Mouse (Mus musculus): ENCODE measurements around the gene Phactr2. TPM values are rescaled to one million over a fixed set of nuclear protein-coding genes. Genes with fewer than 3 reads are reported as not detected.

The Phactr2 gene
- total RNA-seq, 2 experiments from 2014 or later = 8.3 to 9.3 TPM

DNA sequence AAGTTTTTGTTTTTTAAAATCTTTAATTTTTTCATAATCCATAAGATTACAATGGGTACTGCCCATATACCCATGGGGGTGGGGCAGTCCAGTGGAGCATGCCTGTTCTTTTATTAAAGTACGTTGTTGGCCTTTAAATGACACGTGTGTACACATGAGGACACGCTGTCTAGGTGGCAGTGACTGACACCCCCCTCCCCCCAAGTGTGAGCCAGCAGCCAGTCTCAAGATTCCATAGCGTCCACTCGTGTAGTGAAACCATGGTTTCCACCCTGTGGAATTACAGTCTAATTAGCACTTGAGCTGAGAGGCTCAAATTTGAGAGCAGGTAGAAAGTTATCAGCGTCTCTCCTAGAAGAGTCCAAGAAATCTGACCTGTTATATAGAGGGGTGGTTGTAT, 22.6 kb downstream of the Phactr2 start:
- ATAC-seq (replicated peaks; ENCODE audit: low FRiP score, poor library complexity, severe bottlenecking) = no peak

DNA sequence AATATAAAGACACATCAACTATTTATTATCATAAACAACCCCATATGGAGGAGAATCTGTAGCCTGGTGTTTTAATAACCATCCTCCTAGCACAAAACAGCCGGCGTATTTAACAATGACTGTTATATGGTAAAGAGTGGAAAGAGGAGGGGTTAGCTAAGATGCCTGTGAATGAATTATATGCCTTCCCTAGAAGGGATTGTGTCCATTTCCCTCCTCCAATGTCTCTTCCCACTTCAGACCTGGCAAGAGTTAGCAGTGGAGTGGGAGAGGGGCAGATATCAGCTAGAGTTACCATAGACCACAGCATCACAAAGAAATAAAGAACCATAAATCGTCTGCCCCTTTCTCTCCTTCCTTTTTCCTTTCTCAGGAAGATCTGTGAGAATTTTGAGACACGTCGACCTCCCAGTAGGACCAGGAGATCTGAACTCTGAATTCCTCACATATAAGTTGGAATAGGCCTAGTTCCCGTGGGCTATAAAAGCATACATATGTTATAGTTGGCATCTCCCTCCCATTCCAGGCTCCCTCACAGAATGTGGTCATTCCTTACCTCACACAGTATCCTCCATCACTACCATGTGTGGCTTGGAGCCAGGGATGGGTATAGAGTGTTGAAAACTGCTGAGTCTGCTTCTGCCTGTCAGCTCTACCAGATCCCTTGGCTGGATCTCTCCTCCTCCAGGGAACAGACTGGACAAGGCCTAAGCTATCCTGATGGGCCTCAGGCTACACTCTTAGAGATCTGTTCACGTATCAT, 25.7 kb downstream of the Phactr2 start:
- no peak for ATAC-seq (replicated peaks; ENCODE audit: low FRiP score, poor library complexity, severe bottlenecking)

DNA sequence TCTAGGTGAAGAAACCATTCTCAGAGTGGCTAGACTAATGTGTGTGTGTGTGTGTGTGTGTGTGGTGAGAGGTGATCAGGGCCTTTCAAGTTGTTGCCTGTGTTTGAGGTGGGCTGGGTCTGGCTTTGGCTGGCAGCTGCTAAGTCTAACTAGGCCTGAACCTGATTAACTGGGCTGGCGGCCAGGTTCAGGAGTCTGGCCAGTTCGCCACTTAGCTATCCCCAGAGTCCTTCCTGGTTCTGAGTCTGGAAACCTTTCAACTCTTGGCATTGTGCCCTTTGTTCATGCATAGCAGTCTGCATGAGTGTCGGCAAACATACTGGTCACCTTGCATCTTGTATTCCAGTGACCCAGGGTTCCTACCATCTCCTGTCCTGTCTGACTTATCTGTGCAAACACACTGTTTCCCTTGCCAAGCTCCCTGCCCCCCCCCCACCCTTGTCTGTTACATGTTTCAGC, 27.4 kb downstream of the Phactr2 start:
- ATAC-seq (replicated peaks; ENCODE audit: low FRiP score, poor library complexity, severe bottlenecking) = no peak

DNA sequence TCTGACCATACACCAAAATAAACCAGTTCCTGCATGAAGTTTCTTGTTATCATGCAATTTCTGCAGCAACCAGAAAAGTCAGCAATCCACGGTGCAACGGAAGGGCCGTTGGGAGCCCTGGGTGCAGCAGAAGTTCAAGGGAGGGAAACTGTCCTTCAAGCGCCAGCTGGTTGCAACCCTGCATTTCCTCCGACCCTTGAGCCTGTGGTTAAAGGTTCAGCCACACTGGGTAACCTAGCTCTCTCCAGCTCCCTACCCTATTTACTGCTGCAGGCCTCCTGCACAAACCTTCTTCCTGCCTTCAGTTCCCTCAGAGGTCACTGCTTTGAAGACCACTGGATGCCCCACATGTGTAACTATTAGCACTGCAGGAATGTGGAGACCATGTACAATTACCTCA, 30.0 kb downstream of the Phactr2 start:
- no peak for ATAC-seq (replicated peaks; ENCODE audit: low FRiP score, poor library complexity, severe bottlenecking)

DNA sequence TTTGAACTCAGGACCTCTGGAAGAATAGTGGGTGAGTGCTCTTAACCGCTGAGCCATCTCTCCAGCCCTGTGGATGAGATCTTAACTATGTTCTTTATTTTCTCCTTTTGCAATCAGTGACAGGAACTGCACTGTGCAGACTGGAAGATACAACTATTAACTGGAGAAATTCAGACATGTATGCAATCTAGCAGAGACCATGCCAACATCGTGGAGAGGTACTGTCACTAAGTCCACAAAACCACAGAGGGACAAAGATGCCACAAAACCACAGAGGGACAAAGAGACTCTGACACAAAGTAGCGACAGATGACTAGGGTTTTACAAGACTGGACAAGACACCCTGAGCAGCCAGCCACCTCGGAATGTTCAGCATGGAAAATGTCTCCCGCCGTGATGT, 30.6 kb downstream of the Phactr2 start:
- no peak for ATAC-seq (replicated peaks; ENCODE audit: low FRiP score, poor library complexity, severe bottlenecking)

DNA sequence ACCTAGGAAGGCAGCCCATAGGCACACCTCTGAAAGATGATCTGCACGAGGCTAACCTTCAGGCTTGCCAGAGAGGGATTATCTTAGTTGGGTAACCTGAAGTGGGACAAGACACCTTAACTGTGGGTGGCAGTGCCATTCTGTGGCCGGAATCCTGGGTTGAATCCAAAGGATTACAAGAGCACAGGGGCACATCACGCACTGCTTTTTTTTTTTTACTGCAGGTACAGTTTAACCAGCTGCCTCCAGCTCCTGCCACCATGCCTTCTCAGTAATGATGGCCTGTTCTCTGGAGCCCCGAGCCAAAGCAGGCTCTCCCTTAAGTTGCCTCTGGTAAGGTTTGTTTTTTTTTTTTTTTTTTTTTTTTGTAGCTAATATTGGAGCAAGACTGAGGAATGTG, 33.9 kb downstream of the Phactr2 start:
- ATAC-seq (replicated peaks; ENCODE audit: low FRiP score, poor library complexity, severe bottlenecking) = no peak

DNA sequence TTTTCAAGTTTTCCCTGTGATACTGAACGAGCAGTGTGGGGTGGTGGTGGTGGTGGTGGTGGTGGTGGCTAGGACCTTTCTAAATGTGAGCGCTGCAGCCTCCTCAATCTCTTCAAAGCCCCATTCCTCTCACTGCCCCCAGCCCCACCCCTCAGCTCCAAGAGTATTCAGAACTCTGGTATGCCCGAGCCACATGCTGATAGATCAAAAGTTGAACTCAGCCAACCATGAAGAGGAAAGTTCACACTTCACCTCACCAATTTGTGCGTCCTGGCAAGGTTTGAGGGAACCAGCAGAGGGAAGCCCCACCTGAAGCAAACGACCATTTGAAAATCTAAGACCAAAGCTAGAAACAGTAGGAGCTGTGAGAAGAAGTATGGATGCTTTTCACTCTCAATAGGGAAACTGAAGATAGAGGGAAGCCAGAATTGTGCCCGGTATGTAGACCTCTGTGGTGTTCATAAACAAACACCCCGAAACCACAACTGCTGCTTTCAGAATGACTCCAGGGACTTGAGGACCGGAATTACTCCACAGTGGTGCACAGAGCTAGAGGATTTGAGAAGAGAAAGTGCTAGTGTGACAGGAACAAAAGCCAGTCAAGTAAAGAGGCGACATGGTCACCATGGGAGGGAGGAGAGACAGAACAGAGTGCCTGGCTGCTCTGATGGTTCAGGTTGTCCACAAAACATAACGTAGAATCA, 35.9 kb downstream of the Phactr2 start:
- no peak for ATAC-seq (replicated peaks; ENCODE audit: low FRiP score, poor library complexity, severe bottlenecking)

DNA sequence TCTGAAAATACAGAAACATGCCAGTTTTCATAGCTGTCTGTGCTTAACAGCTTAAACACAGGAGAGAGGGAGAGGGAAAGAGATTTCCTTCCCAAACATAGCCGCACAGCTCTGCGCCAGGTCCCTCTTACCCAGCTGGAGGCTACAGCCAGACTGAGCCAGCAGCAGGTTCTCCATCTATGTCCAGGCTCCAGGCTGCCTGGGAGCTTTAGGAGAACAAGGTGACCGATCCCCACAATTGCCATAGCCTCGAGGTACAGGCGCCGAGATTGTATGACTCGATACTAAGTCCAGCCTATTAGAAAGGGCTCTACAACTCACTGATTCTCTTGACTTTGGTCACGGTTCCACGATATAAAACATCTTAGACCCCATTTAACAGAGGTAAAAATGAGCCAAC, 37.2 kb downstream of the Phactr2 start:
- no peak for ATAC-seq (replicated peaks; ENCODE audit: low FRiP score, poor library complexity, severe bottlenecking)

DNA sequence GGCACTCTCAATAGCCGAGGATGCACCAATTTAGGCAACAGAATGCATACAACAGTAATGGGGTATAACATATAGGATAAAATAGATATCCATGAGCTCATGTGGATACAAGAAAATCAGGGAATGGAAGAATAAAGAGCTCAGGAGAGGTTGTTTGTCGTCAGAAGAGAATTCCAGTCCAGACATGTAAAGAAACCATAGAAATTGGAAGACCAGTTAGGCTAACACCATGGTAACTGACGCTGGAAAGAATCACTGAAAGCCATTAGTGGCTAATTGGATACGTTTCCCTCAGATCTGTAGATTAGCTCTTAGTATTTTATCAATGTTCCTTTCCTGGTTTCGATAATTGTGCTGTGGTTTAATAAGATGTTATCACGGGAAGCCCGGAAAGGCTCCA, 41.2 kb downstream of the Phactr2 start:
- ATAC-seq (replicated peaks; ENCODE audit: low FRiP score, poor library complexity, severe bottlenecking) = no peak

DNA sequence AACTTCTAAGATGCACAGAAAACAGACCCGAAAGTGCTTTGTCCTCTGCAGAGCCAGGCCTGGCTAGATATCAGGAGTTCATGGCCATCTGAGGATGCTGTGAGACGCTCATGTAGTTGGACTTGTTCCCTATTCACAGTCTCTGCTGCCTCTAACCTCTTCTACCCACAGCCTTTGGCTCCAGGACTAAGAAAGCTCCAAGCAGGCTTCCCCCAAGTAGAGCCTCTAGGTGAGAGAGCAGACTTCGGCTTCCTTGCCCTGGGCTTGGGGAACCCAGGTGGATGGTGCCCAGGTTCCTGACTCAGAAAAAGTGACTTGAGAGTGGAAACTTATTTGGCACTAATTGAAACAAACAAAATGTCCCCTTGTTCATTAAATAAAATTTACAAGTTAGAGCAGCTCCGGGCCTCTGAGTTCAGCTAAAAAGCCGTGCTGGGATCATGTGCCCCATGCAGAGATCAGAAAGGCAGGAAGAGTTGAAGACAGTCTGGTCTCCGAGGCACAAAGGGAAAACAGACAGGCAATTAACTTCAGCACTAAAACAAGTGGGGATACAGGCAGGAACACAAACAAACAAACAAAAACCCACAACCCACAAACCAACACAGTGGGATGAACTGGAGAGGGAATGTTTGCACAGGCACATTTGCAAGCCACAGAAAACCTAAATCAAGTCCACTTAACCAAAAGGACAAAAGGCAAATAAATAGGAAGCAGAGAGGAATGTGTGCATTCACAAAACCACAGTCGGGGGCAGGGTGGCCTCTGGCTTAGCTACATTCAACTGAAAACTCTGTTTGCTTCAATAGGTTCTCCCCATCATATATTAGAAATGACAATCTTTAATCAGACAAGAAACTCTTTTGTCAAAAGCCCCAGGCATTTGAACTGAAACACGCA, 42.3 kb downstream of the Phactr2 start:
- no peak for ATAC-seq (replicated peaks; ENCODE audit: low FRiP score, poor library complexity, severe bottlenecking)

DNA sequence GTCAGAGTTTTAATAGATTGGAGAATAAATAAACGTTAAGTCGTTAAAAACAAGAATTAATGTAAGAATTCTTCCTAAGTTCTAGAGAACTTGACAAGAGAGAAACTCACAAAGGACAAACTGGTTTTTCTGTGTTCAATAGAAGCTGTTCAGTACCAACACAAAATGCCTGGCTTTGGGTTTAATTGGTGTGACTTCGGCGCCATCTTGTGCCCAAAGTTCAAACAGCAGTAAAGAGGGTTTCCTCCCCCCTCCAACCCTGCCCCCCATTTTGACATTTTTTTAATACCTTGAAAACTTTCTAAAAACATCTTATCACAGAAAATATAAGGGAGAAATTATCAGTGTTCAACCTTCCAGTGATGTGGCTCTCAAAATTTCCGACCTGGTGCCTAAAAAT, 44.4 kb downstream of the Phactr2 start:
- ATAC-seq (replicated peaks; ENCODE audit: low FRiP score, poor library complexity, severe bottlenecking) = no peak

DNA sequence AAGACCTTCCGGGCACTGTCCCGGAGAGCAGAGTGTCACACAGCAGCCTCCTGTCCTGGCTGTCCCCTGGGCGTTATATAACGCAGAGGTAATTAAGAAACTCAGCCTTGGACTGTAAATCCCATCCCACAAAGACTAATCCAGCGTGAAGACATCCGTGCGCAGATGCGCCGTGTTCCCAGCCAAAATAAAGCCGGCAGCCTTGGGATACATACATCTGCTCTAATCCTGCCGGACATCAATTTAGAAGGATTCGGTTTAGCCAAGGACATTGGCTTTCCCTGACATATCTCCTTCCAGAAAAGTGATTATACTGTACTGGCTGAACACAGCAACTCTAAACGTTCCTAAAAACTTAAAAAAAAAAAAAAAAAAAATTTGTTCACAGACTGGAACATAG, 45.0 kb downstream of the Phactr2 start:
- ATAC-seq (replicated peaks; ENCODE audit: low FRiP score, poor library complexity, severe bottlenecking) = no peak

DNA sequence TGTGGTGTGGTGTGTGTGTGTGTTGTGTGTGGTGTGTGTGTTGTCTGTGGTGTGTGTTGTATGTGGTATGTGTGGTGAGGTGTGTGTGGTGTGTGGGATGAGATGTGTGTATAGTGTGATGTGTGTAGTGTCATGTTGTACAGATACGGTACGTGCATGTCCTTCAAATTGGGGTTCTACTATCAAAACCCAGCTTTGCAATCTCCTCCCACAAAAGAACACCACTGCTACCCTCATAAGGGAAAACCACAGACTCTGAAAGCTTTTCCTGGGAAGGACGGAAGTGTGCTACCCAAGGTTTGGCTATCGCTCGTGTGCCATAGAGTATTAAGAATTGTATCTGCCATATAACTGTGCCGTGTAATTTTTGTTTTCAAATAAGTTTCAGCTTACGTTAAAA, 45.7 kb downstream of the Phactr2 start:
- ATAC-seq (replicated peaks; ENCODE audit: low FRiP score, poor library complexity, severe bottlenecking) = no peak

DNA sequence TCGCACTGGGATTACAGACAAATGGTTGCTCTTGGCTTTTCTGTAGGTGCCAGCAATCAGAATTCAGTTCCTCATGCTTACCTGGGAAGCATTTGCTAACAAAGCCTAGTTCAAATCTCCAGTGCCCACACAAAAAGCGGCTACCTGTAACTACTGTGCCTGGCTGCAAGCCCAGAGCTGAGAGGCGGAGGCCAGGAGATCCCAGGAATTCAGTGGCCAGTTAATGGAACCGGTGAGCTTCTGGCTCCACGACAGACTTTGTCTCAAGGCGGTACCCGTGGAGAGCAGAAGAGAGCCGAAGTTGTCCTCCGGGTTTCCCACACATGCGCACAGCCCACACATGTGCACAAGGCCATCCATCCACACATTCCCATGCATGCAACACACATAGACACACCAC, 46.6 kb downstream of the Phactr2 start:
- ATAC-seq (replicated peaks; ENCODE audit: low FRiP score, poor library complexity, severe bottlenecking) = no peak

DNA sequence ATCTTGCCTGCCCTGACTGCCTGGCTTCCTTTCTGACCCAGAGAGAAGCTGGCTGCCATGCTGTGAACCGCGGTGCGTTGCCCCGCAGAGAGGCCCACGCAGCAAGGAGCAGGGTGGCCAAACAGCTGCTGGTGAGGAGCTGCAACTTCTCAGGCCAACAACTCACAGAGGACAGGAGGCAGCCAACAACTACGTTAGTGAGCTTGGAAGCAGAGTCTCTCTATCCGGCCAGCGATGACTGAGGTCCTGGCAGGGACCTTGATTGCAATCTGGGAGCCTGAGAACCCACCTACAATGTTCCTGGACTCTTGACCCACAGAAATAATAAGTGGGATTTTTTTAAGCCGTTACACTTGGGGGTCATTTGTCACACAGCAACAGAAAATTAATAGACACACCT, 49.0 kb downstream of the Phactr2 start:
- ATAC-seq (replicated peaks; ENCODE audit: low FRiP score, poor library complexity, severe bottlenecking) = no peak

DNA sequence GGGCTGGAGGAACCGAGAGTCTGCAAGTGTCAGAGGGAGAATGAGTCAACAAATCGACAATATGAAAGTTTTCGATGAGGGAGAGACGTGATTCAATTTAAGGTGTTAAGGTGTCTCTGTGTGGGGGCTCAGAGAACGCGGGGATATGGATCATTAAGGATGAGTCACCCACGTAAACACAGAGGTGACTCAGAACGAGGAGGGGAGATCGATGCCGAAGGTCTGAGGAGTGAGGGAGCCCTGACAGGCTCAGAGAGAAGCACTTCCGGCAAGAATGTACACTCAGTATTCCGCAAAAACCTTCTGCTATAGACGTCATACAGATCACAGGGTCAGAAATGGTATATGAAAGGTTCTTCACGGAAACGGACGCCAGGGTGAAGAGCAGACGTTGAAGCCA, 49.7 kb downstream of the Phactr2 start:
- no peak for ATAC-seq (replicated peaks; ENCODE audit: low FRiP score, poor library complexity, severe bottlenecking)

DNA sequence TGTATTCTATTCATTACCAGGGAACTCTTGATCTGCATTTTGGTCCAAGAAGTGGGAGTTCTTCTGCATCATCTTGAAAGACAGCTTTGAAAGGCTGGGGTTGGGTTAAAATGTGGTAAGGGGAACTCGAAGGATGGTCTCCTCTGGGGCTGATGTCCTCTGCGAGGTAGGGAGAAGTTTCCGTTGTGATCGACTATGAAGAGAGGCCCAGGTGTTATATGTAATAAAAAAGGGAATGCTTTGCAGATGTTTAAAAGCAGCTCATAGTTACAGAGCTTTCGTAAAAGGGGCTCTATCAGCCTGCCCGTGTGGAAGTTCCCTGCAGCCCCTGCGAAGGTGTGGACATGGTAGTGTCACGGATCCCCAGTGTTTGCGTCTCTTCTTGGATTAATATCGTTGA, 50.2 kb downstream of the Phactr2 start:
- ATAC-seq (replicated peaks; ENCODE audit: low FRiP score, poor library complexity, severe bottlenecking) = no peak

DNA sequence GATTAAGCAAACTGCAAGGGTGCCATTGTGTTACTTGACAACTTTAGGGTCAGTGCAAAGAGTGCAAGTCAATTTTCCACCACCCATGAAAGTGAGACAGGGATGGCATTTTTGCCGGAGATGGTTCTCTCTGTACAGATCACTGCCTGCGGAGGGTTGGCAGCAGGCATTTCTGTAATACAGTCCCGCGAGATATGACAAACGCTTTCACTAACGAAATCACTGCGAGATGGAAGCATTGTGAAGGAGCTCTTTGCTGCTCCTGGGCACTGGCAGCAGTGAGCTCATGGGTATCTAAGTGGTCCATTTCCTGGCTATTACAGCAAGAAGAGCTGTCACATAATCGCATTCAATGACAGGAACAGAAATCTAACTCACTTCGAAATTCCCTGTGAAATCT, 52.1 kb downstream of the Phactr2 start:
- ATAC-seq (replicated peaks; ENCODE audit: low FRiP score, poor library complexity, severe bottlenecking) = no peak

DNA sequence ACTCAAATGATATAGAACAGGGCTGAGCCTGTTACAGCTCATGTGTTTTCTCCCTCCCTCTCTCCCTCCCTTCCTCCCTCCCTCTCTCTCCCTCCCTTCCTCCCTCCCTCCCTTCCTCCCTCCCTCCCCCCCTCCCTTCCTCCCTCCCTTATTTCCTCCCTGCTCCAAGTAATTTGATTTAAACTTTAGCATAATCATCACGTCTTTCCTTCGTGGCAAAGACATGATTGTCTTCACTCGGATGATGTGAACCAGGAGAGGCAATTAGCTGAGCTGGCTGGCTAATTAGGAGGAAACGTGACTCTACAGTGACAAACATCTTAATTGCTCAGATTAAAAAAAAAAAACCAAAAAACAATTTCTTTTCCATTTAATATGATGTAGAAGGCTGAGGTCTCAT, 55.0 kb downstream of the Phactr2 start:
- no peak for ATAC-seq (replicated peaks; ENCODE audit: low FRiP score, poor library complexity, severe bottlenecking)

DNA sequence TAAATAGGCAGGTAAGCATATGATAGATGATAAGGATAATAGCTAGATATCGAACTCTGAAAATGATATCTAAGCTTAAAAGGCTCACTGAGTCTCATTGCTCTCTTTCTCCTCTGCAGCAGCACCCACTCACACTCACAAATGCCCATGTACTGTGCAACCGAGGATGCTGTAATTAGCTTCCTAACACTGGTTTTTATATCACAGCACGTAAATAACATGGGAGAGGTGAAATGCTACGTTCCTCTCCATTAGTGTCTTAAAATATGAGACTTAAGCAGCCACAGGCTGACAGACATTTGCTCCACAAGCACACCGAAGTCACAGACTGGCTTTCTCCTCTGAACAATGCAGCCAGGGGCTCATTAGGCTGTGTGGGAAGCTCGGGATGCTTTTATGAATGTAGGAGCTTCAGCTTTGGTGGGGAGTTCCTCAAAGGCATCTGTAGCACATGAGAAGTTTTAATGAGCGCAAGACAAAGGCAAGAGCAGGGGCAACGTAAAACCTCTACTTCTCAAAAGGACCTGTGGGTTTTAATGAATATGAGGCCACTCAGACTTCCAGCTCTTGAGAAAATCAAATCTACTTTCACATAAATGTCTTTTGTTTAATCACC, 58.6 kb downstream of the Phactr2 start:
- no peak for ATAC-seq (replicated peaks; ENCODE audit: low FRiP score, poor library complexity, severe bottlenecking)

Data from erythroblast, adult 5-6 weeks (primary cell).